Mouse (Mus musculus) kidney, postnatal 0 days (tissue): ENCODE results near the gene Aff4. TPM values are rescaled to one million over a fixed set of nuclear protein-coding genes. Genes with fewer than 3 reads are reported as not detected.
"Not testable (repeated sequence)": the region's sequence is repeated elsewhere in the genome, so short reads cannot be mapped to it uniquely, and the experiment has no call there.

Experiments
- ATAC-seq: fragments of 200-750 bp; cut with Nextera tagmentation; replicated peaks from 2 replicates; pipeline ENCODE4 v1.8.0; 2017; ENCODE audit warnings: low read depth, moderate number of reproducible peaks, moderate TSS enrichment, moderate library complexity; ENCODE audit not compliant: low FRiP score
- DNase-seq: peaks from one replicate; pipeline ENCODE4 v3.0.0-alpha.2; 2016; ENCODE audit warnings: low spot score
- H3K27ac ChIP-seq: fragments of 300-500 bp; sonication (generic); 2 replicates; pipeline ENCODE4 v1.5.1; 2014; ENCODE audit warnings: mild to moderate bottlenecking
- H3K27me3 ChIP-seq: fragments of 300-500 bp; sonication (generic); 2 replicates; pipeline ENCODE4 v1.6.1; 2014; ENCODE audit warnings: low read length, mixed read lengths; ENCODE audit not compliant: insufficient read depth
- H3K36me3 ChIP-seq: fragments of 300-500 bp; sonication (generic); 2 replicates; pipeline ENCODE4 v1.6.1; 2014; ENCODE audit warnings: low read length, mixed read lengths; ENCODE audit not compliant: insufficient read depth
- H3K4me1 ChIP-seq: fragments of 300-500 bp; sonication (generic); replicated peaks from 2 replicates; pipeline ENCODE4 v1.6.1; 2014; ENCODE audit warnings: antibody characterized with exemption, low read length, mixed read lengths; ENCODE audit not compliant: insufficient read depth
- H3K4me2 ChIP-seq: fragments of 300-500 bp; sonication (generic); 2 replicates; pipeline ENCODE4 v1.6.1; 2014; ENCODE audit warnings: mild to moderate bottlenecking, low read length, moderate library complexity, mixed read lengths
- H3K4me3 ChIP-seq: fragments of 300-500 bp; sonication (generic); replicated peaks from 2 replicates; pipeline ENCODE4 v1.5.1; 2014; ENCODE audit warnings: low read depth, low read length
- H3K9ac ChIP-seq: fragments of 300-500 bp; sonication (generic); 2 replicates; pipeline ENCODE4 v1.6.1; 2014; ENCODE audit warnings: low read depth, low read length
- H3K9me3 ChIP-seq: fragments of 300-500 bp; sonication (generic); replicated peaks from 2 replicates; pipeline ENCODE4 v1.6.1; 2016; ENCODE audit warnings: low read length, inconsistent platforms, mixed read lengths
- CTCF ChIP-seq: IDR thresholded peaks from 2 replicates; pipeline ENCODE4 v1.5.1; 2016; ENCODE audit warnings: antibody characterized with exemption, low read depth, mild to moderate bottlenecking, moderate library complexity
- WGBS: fragments of 180-500 bp; shearing (Covaris S2); extraction: QIAGEN DNeasy Blood & Tissue Kit; methylation state at CpG from one replicate; pipeline ENCODE4 v1.1.7; 2014; 5-methylcytosine and 5-hydroxymethylcytosine counted together
- polyA plus RNA-seq: library from polyadenylated mRNA; unstranded; fragments of >200 nt; fragmentation: Nextera tagmentation; extraction: Ambion mirVana; gene quantifications from 2 replicates; pipeline ENCODE4 v1.2.1, GENCODE M21; 2015

The Aff4 gene
- polyA plus RNA-seq, 1 experiment from 2014 or later: 33.9 TPM

GRCm38 (mm10) chr11:53336924-53337323 is 13.7 kb upstream of the Aff4 start:
- H3K27ac ChIP-seq: no peak overlapping the region
- DNase-seq (no peak), ATAC-seq (no peak)
- no peaks in the 10 kb centered on the region for H3K9me3 ChIP-seq
- WGBS: 58% methylated on average over 1 of the region's 1 CpGs
- no peaks in the 10 kb centered on the region for H3K4me1 ChIP-seq
- H3K4me2 ChIP-seq: no peak overlapping the region
- TF ChIP-seq CTCF: no peak
- H3K4me3 ChIP-seq: no peak overlapping the region
- H3K9ac ChIP-seq: no peak overlapping the region
- H3K27me3 ChIP-seq: no peaks in the 10 kb centered on the region
- H3K36me3 ChIP-seq: peaks cover 8% of the 10 kb centered on the region

- no peak for DNase-seq
- no peaks in the 10 kb centered on the region for H3K27me3 ChIP-seq
- H3K4me3 ChIP-seq: no peak overlapping the region
- no peaks in the 10 kb centered on the region for H3K4me1 ChIP-seq
- no peaks in the 10 kb centered on the region for H3K9me3 ChIP-seq
- H3K9ac ChIP-seq: no peak overlapping the region
- WGBS: 75% methylated on average over 8 of the region's 8 CpGs
- H3K27ac ChIP-seq: no peak overlapping the region
- ATAC-seq: no peak
- no peak overlapping the region for H3K4me2 ChIP-seq
- no peaks in the 10 kb centered on the region for H3K36me3 ChIP-seq
- TF ChIP-seq CTCF: no peak
Observed at GRCm38 (mm10) chr11:53337684-53338083, 12.9 kb upstream of the Aff4 start.

DNA sequence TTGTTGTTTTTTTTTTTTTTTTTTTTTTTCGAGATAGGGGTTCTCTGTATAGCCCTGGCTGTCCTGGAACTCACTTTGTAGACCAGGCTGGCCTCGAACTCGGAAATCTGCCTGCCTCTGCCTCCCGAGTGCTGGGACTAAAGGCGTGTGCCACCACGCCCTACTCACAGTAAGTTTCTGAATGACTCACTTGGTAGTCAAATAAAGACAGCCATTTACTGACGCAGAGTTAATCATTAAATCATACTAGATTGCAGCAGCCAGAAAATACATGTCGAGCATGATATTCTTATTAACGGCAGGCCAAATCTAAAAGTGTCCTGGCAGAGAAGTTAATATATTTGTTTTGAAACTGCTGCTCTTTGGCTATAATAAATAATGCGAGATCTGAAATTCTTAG is 9.6 kb upstream of the Aff4 start:
- not testable (repeated sequence) for H3K36me3 ChIP-seq, H3K4me2 ChIP-seq, H3K9me3 ChIP-seq, H3K4me1 ChIP-seq, H3K27ac ChIP-seq, H3K9ac ChIP-seq, ATAC-seq, H3K27me3 ChIP-seq, DNase-seq, H3K4me3 ChIP-seq
- WGBS: 72% methylated on average over 9 of the region's 10 CpGs

- Histone ChIP-seq H3K9me3 (no peaks in the 10 kb centered on the region), H3K27ac (no peak overlapping the region), H3K9ac (no peak overlapping the region), H3K27me3 (no peaks in the 10 kb centered on the region), H3K4me3 (no peak overlapping the region), H3K36me3 (no peaks in the 10 kb centered on the region), H3K4me2 (no peak overlapping the region), H3K4me1 (no peaks in the 10 kb centered on the region)
- no peak for DNase-seq
- no peak for ATAC-seq
- no peak for TF ChIP-seq CTCF
- 29% methylated on average over 5 of the region's 5 CpGs for WGBS
Observed at GRCm38 (mm10) chr11:53342711-53343110, 7.9 kb upstream of the Aff4 start.

- no peaks in the 10 kb centered on the region for H3K27me3 ChIP-seq
- WGBS: 43% methylated on average over 5 of the region's 5 CpGs
Observed at GRCm38 (mm10) chr11:53345328-53345727, 5.3 kb upstream of the Aff4 start.

GRCm38 (mm10) chr11:53345738-53346137 is 4.9 kb upstream of the Aff4 start:
- Histone ChIP-seq H3K9me3 (no peaks in the 10 kb centered on the region), H3K4me1 (no peaks in the 10 kb centered on the region), H3K27ac (no peak overlapping the region), H3K4me3 (no peak overlapping the region), H3K9ac (no peak overlapping the region), H3K4me2 (no peak overlapping the region), H3K36me3 (no peaks in the 10 kb centered on the region), H3K27me3 (no peaks in the 10 kb centered on the region)
- ATAC-seq (no peak), DNase-seq (no peak)
- TF ChIP-seq CTCF: no peak
- 68% methylated on average over 2 of the region's 2 CpGs for WGBS

More at GRCm38 (mm10) chr11:53345328-53345727, 5.3 kb upstream of the Aff4 start:
- no peak for TF ChIP-seq CTCF
- Histone ChIP-seq H3K4me1 (no peaks in the 10 kb centered on the region), H3K4me2 (no peak overlapping the region), H3K9me3 (no peaks in the 10 kb centered on the region), H3K9ac (no peak overlapping the region), H3K36me3 (no peaks in the 10 kb centered on the region), H3K4me3 (no peak overlapping the region), H3K27ac (no peak overlapping the region)
- DNase-seq (no peak), ATAC-seq (no peak)

- H3K4me3 ChIP-seq: peak overlapping the region; percentile 83
- TF ChIP-seq CTCF: no peak
- DNase-seq (peak; percentile 82), ATAC-seq (no peak)
- no peaks in the 10 kb centered on the region for H3K9me3 ChIP-seq
- H3K27ac ChIP-seq: peak overlapping the region; percentile 99
- peak overlapping the region; percentile 99 for H3K9ac ChIP-seq
- H3K36me3 ChIP-seq: no peaks in the 10 kb centered on the region
- peak overlapping the region; percentile 95 for H3K4me2 ChIP-seq
- H3K27me3 ChIP-seq: no peaks in the 10 kb centered on the region
- under 1% methylated on average over 35 of the region's 35 CpGs for WGBS
- H3K4me1 ChIP-seq: 0 out of 2 replicates have a peak, but pooled peaks cover 7% of the 10 kb centered on the region
Observed at GRCm38 (mm10) chr11:53351224-53351942, 750 bp downstream of the Aff4 start.
